ENCODE assay signal across 9 mouse cellular contexts in the genomic region with DNA sequence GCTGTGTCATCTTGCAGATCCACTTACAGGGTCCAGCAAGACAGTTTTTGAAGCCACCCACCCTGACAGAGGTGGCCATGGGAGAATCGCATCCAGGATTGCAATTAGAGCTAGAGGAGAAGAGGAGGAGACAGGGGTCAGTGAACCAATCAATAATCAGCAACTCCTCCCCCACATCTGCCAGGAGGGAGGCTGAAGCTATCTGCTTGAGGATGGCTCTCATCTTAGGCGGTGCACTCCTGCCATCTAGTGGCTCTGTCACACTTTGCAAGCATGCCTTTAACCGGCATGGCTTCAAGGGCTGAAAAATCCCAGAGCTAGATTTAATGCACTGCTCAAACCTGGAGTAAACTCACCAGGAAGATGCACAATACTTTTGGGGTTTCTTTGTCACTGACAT.
DNase-seq lines count a peak whose midpoint lies in the region; ATAC-seq lines count a peak whose summit lies in the region.
"Had no signal": no experiment of that assay in that cellular context is flagged by ENCODE, and none has a peak within 500 bp of the region (broad histone marks: within the 10 kb centered on the region; RNA-seq: fewer than 3 reads in every experiment).

No protein-coding gene starts in this region.

- 0 out of 2 replicates have a peak overlapping the region, but pooled peaks have one; percentile 21 for H3K4me2 ChIP-seq in hindbrain, embryonic 13.5 days

- 0% methylated on average over 3 of the region's 3 CpGs for WGBS in hindbrain, embryonic 13.5 days

- no peak overlapping the region for H3K4me3 ChIP-seq in hindbrain, embryonic 13.5 days
- H3K4me3 ChIP-seq: megakaryocyte, embryonic 14.5 days had no signal

- peak overlapping the region; percentile 69 for H3K27ac ChIP-seq in hindbrain, embryonic 13.5 days

- no peak overlapping the region for H3K9ac ChIP-seq in hindbrain, embryonic 13.5 days

- H3K27me3 ChIP-seq in hindbrain, embryonic 13.5 days = no peaks in the 10 kb centered on the region
- H3K27me3 ChIP-seq: megakaryocyte, embryonic 14.5 days had no signal

- no peaks in the 10 kb centered on the region for H3K9me3 ChIP-seq in hindbrain, embryonic 13.5 days
- H3K9me3 ChIP-seq: megakaryocyte, embryonic 14.5 days had no signal

- no peaks in the 10 kb centered on the region for H3K36me3 ChIP-seq in hindbrain, embryonic 13.5 days

- peak; percentile 31 for DNase-seq in MEL-GATA-1-ER (ENCODE audit: extremely low read depth, low read depth)
- peak; percentile 86 for DNase-seq in cerebellum, adult 11-12 months
- DNase-seq in forelimb bud, embryonic 11.5 days (ENCODE audit: low read depth, low spot score) = peak; percentile 81
- peak; percentile 91 to 92 for DNase-seq in layer of hippocampus, postnatal 10 days (ENCODE audit: low spot score in 2 of 2)
- DNase-seq in lung, postnatal 25 days (ENCODE audit: low spot score) = peak; percentile 67
- peak; percentile 82 for DNase-seq in right cerebral cortex, adult 18-20 months
- DNase-seq in urinary bladder, postnatal 36 days (ENCODE audit: low spot score in 2 of 2) = peak; percentile 60

- H3K4me1 ChIP-seq in hindbrain, embryonic 13.5 days (replicated peaks) = peaks cover 11% of the 10 kb centered on the region
- H3K4me1 ChIP-seq: megakaryocyte, embryonic 14.5 days had no signal

- ATAC-seq in hindbrain, embryonic 13.5 days (ENCODE audit: low FRiP score) = peak; percentile 94

Comparison
In these comparisons a context has a peak if more than half of its experiments do, and no peak if none do; other contexts are left out.
1. DNase-seq: peak in every context shown above with its lines; median percentile 92 in layer of hippocampus, postnatal 10 days; 86 in cerebellum, adult 11-12 months; 82 in right cerebral cortex, adult 18-20 months; 81 in forelimb bud, embryonic 11.5 days; 67 in lung, postnatal 25 days; 60 in urinary bladder, postnatal 36 days; 31 in MEL-GATA-1-ER.